Mouse (Mus musculus): Measurements from ENCODE around the gene Tex26.

Gene Tex26

DNA sequence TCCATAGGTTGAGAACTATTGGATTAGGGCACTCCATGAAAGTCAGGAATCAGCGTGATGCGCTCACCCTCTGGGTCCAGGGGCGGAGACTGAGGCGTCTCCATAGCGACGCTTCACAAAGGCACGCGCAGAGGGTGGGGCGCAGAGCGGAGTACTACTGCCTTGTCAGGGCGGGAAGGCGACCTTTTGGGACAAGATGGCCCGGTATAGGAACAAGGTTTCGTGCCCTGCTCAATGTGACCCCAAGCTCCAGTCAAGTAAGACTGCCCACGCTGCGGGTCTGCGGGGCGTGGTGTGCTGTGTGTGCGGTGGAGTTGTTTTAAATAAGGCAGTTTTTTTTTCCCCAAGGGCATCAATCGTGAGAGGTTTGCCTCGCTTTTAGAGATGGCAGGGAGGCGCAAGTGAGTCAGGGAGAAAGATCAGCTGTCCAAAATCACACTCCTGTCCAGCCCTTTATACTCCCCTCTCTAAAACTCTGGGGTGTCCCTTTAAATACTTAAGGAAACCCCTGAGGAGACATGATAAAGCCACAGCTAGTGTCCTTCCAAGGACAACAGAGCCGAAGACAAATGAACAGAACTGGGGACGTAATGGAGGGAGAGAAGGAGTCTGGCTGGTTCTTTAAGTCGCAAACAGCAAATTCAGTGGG, at the start of gene Tex26:
Tex26 (plus strand) TSS at position 130 of the 649 bp plus-strand sequence.
- DNase-seq (ENCODE audit: low read depth, low spot score) = no peak

DNA sequence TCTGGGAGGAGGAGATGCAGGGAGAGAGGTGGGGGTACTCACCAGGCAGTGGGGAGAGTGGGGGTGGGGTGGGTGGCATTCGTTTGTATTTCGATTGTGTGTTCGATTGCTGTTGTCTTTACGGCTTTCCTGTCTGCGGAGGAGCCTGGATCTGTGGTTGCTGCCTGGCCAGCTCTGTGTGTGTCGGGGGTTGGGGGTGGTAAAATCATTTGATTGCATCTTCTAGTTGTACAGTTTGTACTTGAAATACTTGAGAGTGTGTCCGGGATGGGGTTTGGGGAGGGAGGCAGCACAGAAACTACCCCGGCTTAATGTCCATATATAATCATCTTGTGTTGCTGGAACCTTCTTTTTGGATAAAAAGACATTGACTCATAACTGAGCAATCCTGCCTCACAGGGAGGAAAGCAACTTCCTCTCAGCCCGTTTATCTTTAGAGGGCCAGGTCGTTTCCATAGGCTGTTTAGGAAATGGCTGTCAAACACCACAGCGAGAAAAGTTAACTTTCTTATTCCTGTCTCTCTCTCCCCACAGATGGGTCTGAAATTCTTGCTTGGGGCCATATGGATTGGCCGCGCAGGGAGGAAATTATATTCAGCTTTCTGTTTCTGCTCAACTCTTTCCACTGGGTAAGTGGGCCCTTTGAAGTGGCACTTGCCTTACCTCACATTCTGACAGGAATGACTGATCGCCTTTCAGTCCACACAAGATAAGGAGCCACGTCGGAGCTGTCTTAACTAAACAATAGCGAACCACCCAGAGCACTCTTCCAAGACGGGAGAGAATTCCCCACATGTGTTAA, 47.7 kb upstream of the Tex26 start:
- DNase-seq (ENCODE audit: low read depth, low spot score) = no peak

DNA sequence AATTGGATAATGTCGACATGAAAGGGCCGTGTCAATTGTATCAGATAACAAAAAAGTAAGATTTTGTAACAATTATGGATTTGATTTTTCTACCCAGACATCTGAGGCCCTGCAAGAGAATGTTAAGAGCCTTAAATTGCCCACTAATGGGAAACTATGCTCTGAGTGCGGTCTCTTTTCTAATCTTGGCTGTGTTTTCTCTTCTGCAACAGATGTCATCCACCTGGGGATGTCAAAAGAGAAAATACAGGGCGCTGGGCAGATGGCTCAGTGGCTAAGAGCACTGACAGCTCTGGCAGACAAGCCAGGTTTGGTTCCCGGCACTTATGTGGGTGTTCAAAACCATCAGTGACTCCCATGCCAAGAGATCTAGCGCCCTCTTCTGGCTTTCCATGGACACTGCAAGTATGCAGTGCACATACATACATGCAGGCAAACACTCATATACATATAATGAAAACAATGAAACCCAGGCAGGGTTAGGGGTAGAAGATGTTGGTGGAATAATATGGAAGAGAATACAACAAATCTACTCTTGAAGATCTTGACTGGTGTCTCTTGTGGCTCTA, 47.0 kb upstream of the Tex26 start:
- no peak for DNase-seq (ENCODE audit: low read depth, low spot score)

DNA sequence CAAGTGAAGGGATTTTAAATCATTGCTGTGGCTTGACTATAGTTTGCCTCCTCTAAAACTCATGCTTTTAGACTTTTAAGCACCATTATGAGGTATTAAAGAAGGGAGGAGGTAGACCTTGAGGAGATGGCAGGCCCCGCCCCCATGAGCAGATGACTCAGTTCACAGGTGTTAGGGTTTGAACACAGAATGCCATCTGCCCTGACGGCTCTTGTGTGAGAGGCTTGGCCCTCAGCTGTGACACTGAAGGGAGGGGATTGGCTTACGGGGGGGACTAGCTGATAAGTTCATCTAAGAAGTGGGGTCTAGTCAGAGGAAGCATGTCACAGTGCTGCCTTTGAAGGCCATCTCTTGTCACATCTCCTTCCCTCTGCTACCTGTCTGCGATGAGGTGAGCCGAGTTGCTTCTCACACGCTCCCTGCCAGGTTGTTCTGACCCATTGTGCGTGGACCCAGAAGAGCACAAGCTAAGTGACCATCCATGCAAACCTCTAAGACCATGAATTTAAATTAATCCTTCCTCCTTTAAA, 37.9 kb upstream of the Tex26 start:
- DNase-seq (ENCODE audit: low read depth, low spot score) = no peak

DNA sequence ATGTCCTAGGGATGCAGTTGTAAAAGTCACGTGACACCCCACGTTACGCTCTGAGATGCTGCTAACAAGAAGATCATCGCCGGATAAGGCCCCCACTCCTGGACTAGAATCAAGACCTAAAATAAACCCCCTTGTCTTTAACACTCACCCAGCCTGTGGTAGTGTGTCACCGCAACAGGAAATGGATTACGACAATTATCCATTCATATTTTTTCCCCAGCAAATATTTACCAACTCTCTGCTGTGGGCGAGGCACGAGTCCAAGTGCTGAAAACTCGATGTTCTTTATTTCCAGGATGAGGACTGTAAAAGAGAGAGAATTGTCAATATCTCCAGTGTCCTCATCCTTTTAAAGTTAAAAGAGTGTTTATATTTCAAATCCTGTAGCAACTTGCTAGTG, 37.4 kb upstream of the Tex26 start:
- DNase-seq (ENCODE audit: low read depth, low spot score) = no peak

DNA sequence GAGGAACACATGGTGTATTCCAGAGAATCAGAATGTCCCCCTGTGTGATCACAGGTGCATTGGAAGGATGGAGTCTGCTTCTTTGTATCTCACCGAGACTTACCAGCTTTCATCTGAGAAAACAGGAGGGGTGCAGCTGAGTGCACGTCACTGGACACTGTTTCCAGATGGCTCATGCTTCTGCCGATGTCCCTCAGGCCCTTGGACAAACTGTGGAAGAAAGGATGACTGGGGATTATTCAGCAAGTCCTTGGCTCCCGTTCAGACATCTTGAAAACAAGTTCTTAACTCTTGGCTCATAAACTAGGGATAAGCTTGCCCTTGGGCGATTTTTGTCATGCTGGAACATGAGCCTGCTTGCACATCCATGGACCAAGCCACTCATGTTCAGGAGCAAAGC, 36.1 kb upstream of the Tex26 start:
- DNase-seq (ENCODE audit: low read depth, low spot score) = peak; percentile 93

DNA sequence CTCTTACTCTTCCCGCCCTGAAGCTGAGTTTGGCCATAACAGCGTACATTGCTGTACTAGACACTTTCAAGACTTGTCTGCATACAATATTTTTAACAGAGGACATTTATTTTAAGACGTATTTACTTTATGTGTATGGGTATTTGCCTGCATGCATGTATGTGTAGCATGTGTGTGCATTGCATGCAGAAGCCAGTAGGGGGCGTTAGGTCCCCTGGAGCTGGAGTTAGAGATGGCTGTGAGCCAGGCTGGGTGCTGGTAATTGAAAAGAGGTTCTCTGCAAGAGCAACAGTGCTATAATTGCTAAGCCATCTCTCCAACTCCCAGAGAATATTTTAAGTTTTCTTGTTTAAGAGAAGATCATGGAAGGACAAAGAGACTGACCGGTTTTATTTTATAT, 34.8 kb upstream of the Tex26 start:
- no peak for DNase-seq (ENCODE audit: low read depth, low spot score)

DNA sequence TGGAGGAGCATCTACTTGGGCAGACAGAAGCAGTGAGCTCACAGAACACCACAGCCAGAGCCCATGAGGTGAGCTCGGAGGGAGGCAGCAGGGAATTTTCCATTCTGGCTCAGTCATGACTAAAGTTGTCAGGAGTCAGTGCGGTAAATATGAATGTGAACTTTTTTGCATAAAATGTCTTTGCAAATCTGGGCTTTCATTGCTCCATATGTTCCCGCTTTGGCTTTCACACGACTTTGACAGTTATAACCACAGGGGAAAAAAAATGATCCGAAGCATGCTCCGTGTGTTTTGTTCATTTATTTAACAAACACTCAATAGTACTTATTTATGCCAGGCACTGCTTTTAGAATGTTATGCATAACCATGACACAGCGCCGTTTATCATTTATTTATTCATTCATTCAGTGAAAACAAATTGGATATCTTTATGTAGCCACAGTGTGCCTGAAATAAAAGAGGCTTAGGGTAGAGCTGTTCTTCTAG, 32.6 kb upstream of the Tex26 start:
- DNase-seq (ENCODE audit: low read depth, low spot score) = no peak

DNA sequence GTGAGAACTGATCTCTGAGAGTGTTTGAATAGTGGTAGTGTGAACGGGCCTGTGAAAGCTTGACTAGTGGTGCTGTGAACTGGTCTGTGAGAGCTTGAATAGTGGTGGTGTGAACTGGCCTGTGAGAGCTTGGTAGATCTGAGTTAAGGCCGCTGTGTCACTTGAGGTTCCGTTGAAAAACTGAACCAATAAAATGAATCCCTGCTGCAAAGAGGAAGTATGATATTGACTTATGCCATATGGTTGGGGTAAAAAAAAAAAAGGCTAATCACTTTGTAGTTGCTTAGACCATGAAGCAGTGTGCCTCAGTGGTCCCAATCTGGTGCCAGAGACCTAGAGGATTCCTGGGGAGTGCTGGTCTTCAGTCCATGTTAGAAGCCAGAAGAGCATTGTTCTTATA, 30.0 kb upstream of the Tex26 start:
- DNase-seq (ENCODE audit: low read depth, low spot score) = no peak

DNA sequence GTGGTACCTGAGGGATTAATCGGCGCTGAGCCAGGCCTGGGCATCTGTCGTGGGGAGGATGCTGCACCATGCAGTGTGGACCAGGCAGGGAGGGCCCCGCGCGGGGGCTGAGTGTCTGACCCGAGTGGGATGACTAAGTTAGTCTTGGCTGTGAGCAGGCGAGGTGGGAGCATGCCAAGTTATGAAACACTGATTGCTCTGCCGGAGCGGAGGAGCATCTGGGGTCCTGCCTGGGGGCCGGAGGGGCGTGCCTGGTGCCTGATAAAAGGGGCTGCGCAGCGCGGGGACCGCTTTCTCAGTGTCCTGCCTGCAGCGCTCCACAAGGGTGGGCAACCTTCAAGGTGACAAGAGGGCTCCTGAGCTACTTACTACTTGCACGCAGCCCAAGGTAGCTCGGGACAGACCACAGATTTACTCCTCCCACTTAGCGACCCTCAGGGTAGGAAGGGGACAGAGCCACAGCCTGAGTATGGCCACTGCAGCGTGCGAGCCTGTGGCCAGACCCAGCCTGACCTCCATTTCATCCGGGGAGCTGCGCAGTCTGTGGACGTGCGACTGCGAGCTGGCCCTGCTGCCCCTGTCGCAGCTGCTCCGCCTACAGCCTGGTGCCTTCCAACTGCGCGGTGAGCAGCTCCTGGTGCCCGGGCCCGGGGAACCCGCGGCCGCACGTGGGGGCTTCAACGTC, 27.8 kb upstream of the Tex26 start, which contains the start of gene Medag:
Medag (plus strand) TSS at position 241 of the 685 bp plus-strand sequence.
- DNase-seq (ENCODE audit: low read depth, low spot score) = peak; percentile 91

DNA sequence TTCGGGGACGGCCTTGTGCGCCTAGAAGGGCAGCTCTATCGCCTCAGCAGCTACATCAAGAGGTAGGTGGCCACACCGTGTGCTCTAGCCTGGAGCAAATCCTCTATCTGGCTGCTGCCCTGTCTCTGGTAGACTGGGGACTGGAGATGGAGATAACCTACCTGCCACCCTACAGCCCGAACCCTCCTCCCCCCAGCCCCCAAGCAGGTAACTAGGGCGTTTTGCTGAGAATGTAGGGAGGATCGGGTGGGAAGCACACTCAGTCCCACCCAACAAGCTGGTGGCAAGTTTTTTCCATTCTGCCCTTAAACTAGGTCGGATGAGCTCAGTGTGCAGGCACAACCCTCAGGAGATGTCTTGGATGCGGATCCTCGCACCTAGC, 27.3 kb upstream of the Tex26 start:
- DNase-seq (ENCODE audit: low read depth, low spot score) = no peak

DNA sequence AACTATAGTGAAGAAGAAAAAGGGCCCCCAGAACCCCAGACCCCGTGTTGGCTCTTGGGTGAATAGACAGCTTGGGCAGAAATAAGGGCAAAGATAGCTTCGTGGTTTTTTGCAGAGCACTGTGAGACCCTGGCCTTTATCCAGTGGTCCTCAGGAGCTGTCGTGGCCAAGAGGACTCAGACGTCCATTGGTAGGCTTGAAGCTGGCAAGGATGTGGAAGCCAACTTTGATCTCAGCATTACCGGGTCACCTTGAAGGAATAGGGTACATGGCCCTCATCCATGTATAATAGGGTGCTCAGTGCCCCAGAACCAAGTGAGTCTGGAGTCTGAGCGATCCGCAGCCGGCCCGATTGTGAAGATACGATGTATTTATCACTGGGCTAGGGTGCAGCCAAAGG, 26.8 kb upstream of the Tex26 start:
- no peak for DNase-seq (ENCODE audit: low read depth, low spot score)

DNA sequence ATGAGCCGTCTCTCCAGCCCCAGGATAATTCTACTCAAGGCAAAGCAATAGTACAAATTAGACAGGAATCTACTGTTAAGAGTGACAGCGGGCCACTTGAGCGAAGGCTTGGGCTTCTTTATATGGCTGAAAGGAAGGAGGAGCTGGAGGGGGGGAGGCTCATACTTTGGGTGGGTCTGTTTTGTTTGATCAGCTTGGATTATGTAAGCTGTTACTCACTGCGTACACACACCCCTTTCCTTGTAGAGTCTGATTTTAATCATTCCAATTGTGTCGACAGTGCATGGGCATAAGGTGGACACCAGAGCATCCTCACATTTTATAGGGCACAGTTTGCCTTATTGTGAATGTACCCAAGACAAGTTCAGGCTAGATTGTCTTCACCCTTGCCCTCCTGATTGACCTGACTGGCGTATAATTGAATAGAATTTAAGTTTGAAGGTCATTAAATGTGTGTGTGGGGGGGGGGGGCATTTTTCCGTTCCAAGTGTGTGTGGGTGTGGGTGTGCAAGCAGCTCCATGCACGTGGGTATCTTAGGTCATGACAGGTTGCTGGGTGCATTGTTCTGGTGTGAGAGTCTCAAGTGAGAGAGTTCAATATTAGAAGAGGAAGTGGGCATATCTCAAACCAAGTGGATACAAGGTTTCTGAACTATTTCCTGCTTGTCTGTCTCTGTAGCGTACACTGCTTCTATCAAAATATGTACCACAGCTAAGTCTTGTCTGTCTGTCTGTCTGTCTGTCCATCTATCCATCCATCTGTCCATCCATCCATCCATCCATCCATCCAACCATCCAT, 24.9 kb upstream of the Tex26 start:
- DNase-seq (ENCODE audit: low read depth, low spot score) = peak; percentile 35

DNA sequence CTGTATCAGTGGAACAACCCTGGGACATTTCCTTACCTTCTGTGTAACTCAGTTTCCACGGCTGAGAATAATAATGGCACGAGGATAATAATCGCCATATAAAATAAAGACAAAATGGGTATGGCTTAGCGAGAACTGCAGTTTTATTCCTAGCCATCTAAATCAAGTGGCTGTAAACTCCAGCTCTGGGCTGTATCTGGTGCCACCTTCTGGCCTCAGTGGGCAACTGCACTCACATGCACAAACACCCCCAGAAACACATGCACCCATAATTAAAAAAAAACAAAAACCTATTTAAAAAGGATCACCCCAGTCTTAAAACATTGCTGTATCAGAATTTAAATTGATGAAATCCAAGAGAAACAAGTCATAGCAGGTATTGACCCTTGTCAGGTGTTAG, 22.1 kb upstream of the Tex26 start:
- DNase-seq (ENCODE audit: low read depth, low spot score) = no peak

DNA sequence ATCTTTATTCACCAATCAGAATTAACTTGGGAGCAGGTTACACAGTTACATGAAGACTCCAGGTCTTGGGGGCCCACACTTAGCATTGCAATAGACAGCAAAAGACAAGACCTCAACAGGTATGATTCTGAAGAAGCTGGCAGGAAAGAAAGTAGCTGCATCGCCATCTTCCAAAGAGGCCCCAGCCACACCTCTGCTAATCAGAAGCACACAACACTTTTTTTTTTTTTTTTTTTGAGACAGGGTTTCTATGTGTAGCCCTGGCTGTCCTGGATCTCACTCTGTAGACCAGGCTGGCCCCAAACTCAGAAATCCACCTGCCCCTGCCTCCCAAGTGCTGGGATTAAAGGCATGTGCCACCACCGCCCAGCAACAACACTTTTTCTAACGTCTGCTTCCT, 12.9 kb upstream of the Tex26 start:
- no peak for DNase-seq (ENCODE audit: low read depth, low spot score)

DNA sequence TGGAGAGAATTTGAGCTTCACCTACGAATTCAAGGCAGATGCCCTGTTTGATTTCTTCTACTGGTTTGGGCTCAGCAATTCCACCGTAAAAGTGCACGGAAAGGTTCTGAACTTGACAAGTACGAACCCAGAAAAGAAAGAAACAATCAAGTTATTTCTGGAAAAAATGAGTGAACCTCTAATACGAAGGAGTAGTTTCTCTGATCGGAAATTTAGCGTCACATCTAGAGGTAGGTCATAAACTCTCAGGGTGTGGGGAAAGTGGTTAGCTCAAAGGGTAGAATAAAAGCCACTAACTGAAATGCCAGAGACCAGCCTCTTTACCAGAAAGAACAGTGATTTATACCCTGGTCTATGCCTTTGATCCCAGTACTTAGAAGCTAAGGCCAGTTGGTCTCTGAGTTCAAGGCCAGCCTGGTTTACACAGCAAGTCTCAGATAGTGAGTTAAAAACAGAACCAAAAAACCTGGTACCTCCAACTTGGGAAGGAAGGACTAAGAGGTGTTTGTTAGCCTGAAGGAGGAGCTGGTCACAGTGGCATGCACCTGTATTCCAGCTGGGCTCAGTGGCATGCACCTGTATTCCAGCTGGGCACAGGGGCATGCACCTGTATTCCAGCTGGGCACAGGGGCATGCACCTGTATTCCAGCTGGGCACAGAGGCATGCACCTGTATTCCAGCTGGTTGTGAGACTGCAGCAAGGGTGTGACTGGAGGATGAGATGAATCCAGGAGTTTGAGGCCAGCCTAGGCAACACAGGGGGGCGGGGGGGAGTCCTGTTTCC, 12.0 kb upstream of the Tex26 start:
- DNase-seq (ENCODE audit: low read depth, low spot score) = no peak

DNA sequence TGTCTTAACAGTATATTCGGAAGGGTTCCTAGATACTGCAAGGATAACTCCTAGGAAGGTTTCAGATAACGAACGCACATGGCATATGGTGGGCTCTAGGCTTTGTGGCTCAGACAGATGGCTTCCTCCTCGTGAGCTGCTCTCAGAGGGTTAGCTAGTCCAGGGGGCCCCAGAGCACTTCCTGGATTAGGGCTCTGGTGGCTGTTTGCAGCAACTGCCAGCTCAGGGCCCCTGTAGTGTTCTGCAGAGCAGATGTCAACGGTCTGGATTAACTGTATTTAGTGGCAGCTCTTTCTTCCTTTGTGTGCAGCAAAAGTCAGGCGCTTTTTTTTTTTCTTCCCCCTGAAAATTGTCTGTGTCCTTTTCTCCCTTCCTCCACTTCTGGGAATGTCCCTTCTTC, 11.1 kb upstream of the Tex26 start:
- DNase-seq (ENCODE audit: low read depth, low spot score) = no peak

DNA sequence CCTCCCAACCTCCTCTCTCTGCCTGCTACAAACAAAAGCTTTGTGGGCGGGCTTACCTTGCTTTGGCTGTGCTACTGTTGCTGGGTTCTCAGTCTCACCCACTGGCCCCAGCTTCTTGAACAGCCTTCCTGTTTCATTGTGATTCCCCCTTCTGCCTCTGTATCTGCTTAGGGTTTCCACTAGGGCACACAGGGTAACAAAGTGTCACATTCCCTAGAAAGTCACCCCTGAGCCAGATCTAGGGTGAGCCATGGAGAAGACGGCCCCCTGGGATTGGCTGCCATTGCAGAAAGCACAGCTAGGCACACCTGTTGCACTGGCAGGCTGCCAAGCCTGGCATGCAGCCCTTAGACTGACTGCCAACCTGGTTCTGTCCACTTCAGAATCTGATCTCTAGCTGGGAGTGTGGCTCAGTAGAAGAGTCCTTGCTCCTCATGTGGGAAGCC, 10.6 kb upstream of the Tex26 start:
- peak; percentile 78 for DNase-seq (ENCODE audit: low read depth, low spot score)

DNA sequence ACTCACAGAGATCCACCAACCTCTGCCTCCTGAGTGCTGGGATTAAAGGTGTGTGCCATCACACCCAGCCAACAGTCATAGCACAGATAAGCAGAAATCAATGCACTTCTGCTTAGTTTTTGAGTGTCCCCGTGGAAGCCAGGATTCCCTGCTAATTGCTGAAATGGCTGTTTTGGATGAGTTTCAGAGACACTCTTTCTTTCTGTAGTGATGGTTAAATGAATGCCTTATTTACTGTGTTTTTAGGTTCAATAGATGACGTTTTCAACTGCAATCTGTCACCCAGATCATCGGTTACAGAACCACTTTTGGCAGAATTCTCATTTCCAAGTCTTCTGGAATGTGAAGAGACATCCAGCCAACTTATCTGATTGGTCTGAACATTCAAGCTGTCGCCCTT, 9.9 kb upstream of the Tex26 start:
- DNase-seq (ENCODE audit: low read depth, low spot score) = no peak

DNA sequence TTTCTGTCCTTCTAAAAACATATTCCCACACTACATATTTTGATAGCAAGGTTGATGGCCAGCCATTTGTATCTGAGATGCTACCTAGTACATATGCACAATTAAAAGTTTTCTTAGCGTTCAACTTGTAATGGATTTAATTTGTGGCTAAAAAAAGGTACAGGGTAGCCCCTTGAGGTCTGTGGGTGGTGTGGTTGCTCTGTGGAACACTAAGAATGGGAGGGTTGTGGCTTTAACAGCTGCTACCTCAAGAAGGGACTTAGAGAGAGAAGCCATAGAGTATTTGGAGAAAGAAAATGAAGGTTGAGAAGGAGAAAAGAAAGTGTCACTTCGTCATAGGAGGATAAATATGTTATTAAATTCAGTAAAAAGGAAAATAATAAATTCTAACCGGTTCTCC, 8.5 kb upstream of the Tex26 start:
- no peak for DNase-seq (ENCODE audit: low read depth, low spot score)
